Mouse (Mus musculus) gonadal fat pad, adult 2 months (tissue): ENCODE measurements around the gene Dync1li2. TPM values are rescaled to one million over a fixed set of nuclear protein-coding genes. Genes with fewer than 3 reads are reported as not detected.

ENCODE experiments used
- DNase-seq: peaks from one replicate; pipeline ENCODE4 v3.0.0-alpha.2; 2012; ENCODE audit warnings: low read depth
- polyA plus RNA-seq: library from polyadenylated mRNA; depleted of rRNA; stranded (reverse); fragments of >200 nt; gene quantifications from 2 replicates; pipeline ENCODE4 v1.2.3, GENCODE M21; 2012

Dync1li2 gene
- polyA plus RNA-seq, 1 experiment = 26.2 TPM

DNA sequence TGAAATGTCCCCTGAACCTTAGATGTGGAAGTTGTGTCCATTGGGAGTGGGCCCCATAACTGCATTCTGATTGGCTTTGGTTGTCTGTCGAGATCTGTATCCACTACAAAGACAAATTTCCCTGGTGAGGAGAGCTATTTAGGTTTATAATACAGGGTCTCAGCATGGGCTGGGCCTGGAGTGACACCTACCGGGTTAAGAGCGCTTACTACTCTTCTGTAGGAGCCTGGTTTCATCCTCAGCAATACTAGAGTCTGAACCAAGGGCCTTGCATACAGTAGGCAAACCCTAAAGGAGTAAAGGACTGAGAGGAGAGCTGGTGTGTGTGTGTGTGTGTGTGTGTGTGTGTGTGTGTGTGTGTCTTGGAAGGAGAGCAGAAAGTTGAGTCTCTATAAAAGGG lies 28.6 kb downstream of the Dync1li2 start:
- DNase-seq = no peak

DNA sequence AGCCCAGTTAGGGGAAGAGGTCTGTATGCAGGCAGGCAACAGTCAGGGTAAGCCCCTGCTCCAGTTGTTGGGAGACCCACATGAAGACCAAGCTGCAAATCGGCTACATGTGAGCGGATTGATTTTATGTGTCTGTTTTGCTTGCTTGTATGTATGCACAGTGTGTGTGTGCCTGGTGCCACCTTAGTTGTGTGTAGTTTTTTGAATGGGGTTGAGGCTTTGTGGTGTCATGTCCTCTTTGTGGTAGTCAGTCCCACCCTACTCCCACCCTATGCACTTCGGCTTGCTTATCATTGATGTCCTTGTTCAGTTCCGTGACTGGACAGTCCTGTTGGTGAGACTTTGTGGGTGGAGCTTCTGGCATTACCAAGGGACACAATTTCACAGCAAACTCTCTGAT lies 29.1 kb downstream of the Dync1li2 start:
- no peak for DNase-seq

- DNase-seq = no peak
Observed at GRCm38 (mm10) chr8:104412805-104413532, 29.9 kb downstream of the Dync1li2 start.

- DNase-seq = no peak
Observed at GRCm38 (mm10) chr8:104411972-104412371, 30.9 kb downstream of the Dync1li2 start.

GRCm38 (mm10) chr8:104411468-104411867 lies 31.4 kb downstream of the Dync1li2 start:
- no peak for DNase-seq

DNA sequence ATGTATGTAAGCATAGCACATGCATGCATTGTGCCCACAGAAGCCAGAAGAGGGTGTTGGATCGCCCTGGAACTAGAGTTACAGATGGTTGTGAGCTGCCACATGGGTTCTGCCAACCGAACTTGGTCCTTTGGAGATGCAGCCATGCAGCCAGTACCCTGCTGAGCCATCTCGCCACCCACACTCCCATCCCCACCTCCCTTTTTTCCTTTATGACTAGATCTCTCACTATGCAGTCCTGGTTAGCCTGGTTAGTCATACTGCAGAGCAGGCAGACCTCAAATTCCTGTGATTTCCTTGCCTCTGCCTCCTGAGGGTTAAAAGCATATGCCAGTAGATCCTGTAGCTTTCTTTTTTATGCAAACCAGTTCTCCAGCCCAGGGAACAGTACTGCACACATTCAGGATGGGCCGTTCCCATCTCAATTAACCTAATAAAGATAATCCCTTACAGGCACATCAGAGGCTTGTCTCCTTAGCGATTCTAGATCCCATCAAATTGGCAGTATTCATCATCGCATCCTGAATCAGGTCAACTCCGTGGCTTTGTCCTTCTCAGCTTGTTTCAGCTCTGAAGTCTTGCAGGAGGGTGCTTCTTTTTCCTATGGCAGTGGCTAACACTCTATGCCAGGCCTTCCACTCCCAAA lies 32.1 kb downstream of the Dync1li2 start:
- no peak for DNase-seq

- no peak for DNase-seq
Observed at GRCm38 (mm10) chr8:104408328-104409110, 34.3 kb downstream of the Dync1li2 start.

- DNase-seq = no peak
Observed at GRCm38 (mm10) chr8:104406340-104407128, 36.3 kb downstream of the Dync1li2 start.

DNA sequence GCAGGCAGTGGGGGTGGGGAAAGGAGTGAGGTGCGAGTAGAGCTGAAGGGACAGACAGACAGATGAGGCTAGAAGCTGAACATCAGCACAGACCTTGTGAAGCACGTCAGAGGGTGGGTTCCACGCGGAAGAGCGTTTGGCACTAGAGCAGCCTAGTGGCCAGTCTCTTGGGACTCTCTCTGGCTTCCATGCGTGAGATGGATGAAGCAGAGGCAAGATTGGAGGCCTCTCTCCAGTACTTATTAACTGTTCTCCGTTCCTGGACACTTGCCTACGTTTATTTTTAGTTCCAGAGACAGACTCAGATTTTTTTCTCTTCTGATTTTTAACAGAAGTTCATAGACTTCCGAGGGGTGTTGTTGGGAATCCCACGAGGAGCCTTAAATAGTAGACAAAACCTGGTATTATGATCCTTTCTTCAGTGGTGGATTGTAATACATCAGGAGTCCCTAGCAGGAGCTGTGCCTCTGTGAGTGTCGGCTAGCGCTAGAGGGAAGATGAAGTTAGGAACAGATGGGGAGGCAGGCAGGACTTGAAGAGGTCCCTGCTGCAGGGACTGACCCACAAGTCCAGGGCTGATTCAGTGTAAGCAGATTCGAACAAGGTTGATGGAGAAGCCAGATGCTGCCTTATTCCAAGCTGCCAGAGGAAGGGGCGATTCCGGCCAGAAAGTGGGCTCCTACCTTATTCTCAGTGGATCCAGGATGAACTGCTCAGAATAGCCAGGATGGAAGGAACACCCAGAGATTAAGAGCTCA lies 37.2 kb downstream of the Dync1li2 start:
- no peak for DNase-seq

DNA sequence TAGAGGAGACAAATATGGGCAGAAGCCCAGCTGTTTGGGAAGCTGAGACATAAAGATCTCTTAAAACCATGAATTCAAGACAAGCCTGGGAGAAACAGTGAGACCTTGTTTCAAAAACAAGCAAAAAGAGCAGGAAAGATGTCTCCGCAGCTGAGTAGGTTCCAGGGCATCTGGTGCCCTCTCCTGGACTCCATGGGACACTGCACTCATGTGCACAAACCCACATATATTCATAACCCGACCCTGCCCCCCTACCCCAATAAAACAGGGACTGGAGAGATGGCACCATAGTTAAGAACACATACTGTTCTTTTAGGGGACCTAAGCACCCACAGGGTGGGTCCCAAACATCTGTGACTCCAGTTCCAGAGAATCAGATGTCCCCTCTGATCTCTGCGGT lies 39.3 kb downstream of the Dync1li2 start:
- no peak for DNase-seq

DNA sequence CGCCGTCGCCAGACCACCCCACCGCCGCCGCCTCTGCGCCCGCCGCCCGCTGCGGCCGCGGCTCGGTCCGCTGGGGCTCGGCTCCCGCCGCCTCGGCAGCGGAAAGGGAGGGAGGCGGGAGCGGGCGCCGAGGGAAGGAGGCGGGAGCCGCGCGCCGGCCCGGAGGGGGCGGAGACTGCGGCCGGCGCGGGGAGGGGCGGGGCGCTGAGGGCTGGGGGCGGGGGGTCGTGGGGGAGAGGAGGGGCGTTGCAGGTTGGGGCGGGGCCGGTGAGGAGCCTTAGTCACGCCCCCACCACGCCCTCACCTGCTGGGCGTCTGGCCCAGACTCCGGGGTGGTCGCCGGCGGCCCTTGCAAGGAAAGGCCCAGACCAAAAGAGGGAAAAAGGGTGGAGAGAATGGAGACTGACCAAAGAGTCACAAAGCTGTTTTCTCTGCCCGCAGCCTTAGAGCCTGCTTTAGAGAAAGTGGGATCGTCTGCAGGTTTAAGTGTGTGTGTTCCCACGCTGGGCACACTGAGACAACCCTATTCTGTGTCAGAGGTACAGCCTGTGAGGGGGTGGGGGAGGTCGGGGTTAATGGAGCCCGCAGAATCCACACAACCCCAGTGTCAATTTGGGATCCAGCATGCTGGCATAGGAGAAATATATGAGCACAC lies 47.0 kb downstream of the Dync1li2 start, which contains the start of gene Cmtm4:
Cmtm4 (minus strand) TSS at position 105 of the 655 bp plus-strand sequence.
- no peak for DNase-seq

GRCm38 (mm10) chr8:104394801-104395702 lies 47.8 kb downstream of the Dync1li2 start:
- no peak for DNase-seq

- no peak for DNase-seq
Observed at GRCm38 (mm10) chr8:104393767-104394166, 49.1 kb downstream of the Dync1li2 start.

DNA sequence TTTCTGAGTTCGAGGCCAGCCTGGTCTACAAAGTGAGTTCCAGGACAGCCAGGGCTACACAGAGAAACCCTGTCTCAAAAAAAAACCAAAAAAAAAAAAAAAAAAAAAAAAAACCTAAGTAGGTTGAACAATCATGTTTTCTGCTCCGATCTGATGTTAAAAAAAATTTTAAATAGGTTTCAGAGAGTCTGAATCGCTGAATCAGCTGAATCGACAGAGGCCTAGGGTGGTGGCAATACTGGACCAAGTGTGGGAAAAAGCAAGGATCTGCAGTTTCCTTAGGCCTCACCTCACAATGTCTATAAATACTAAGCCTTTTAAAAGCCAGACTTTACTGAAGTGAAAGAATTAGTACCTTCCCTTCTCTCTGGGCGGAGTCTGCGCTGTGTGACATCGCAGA lies 49.7 kb downstream of the Dync1li2 start:
- no peak for DNase-seq

DNA sequence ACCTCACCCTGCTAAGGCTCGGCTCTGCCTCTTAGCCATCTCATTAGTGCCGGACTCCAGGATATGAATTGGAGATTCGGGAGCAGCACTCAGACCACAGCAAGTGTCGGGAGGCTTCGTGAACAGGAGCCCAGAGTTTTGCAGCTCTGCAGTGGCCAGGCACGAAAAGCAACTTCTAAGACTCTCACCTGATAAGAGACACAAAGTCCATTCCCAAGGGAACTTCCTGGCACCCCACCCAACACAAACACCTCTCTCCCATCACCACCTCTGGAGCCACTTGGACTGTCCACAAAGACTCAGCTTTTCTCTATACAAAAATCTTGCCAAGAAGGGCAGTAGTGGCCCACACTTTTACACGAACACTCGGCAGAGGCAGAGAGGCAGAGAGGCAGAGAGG lies 52.6 kb downstream of the Dync1li2 start:
- no peak for DNase-seq

DNA sequence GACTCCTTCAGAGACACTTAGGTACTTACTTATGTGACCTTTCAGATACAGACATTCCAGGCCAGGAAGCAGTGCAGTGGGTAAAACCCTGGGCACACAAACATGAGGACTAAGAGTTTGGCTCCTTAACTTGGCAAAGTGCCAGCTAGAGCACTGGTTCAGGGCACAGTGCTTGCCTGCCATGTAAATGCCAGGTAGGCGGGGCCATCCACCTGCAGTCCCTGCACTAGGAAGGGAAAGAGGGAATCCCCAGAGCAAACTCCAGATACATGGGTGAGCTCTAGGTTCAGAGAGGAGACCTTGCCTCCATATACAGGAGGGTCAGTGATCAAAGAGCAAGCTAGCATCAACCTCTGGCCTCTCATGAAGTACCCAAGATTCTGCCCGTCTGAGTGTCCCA lies 54.9 kb downstream of the Dync1li2 start:
- DNase-seq = no peak

- DNase-seq = no peak
Observed at GRCm38 (mm10) chr8:104387501-104387900, 55.3 kb downstream of the Dync1li2 start.

- no peak for DNase-seq
Observed at GRCm38 (mm10) chr8:104386693-104387092, 56.2 kb downstream of the Dync1li2 start.

DNA sequence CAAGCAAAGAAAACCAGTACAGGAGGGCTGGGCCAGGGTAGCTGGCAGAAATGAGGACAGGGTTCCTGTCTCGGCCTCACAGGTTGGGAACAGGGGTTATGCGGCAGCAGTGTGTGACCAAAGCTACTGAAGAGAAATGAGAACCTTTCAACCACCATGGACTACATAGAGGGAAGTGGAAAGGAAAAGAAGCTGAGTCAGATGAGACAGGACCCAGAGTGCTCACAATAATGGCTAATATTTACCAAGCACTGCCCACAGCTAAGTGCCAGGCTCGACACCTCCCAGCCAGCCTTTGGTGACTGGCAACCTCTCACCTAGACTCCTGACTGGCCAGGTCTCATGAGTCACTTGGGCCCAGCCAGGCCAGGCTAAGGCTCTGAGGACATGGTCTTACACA lies 58.9 kb downstream of the Dync1li2 start:
- no peak for DNase-seq
